Mouse (Mus musculus) C2C12 (cell line): ENCODE results near the gene Rbm18.

Source experiments
- CEBPB ChIP-seq: IDR thresholded peaks from one replicate; pipeline ENCODE4 v1.6.1; 2011; ENCODE audit warnings: low read depth, mild to moderate bottlenecking, control low read depth, moderate library complexity
- CTCF ChIP-seq: IDR thresholded peaks from one replicate; pipeline ENCODE4 v1.5.1; 2011; ENCODE audit not compliant: control insufficient read depth, insufficient read depth, insufficient read length
- FOSL1 ChIP-seq: IDR thresholded peaks from one replicate; pipeline ENCODE4 v1.8.0; 2011; ENCODE audit warnings: mild to moderate bottlenecking, low read length; ENCODE audit not compliant: poor library complexity, insufficient read depth, severe bottlenecking
- MAX ChIP-seq: IDR thresholded peaks from one replicate; pipeline ENCODE4 v1.6.1; 2011; ENCODE audit warnings: mild to moderate bottlenecking, control low read depth
- MYOD1 ChIP-seq: IDR thresholded peaks from one replicate; pipeline ENCODE4 v1.6.1; 2011; ENCODE audit warnings: low read depth; ENCODE audit not compliant: control insufficient read depth, insufficient read length
- USF1 ChIP-seq: IDR thresholded peaks from one replicate; pipeline ENCODE4 v1.6.1; 2011; ENCODE audit warnings: low read depth, mild to moderate bottlenecking, control low read depth, moderate library complexity

DNA sequence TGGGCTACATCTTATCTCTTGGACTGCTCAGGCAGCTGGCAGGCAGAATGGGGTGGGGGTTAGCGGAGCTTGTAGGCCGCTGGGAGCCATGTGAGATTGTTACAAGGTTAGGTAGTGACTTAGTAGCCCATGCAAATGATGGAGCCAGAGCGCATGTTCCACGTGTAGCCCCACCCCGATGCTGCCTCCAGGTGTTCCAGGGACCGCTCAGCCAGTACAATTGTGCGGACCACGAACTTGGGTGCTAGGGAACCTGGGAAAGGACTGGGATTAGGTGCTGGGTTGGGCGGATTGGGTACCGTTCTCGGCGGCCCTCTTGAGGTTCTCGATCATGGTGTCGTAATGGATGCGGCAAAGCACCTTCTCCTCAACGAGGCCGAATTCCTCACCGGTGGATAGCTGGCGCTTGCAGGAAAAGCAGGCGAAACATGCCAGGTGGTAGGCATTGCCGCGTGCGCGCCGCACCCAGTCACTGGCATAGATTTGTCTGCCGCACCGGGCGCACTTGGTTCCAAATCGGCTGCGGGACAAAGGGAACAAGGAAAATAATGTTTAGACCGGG is 42.6 kb downstream of the Rbm18 start:
- TF ChIP-seq CTCF (no peak), USF1 (no peak), MAX (no peak), FOSL1 (no peak), CEBPB (no peak), MYOD1 (no peak)
